Mouse (Mus musculus): ENCODE measurements around the gene Rbp2.
A peak's percentile ranks its signal among the peaks of the same experiment; 100 is the strongest.

The Rbp2 gene

DNA sequence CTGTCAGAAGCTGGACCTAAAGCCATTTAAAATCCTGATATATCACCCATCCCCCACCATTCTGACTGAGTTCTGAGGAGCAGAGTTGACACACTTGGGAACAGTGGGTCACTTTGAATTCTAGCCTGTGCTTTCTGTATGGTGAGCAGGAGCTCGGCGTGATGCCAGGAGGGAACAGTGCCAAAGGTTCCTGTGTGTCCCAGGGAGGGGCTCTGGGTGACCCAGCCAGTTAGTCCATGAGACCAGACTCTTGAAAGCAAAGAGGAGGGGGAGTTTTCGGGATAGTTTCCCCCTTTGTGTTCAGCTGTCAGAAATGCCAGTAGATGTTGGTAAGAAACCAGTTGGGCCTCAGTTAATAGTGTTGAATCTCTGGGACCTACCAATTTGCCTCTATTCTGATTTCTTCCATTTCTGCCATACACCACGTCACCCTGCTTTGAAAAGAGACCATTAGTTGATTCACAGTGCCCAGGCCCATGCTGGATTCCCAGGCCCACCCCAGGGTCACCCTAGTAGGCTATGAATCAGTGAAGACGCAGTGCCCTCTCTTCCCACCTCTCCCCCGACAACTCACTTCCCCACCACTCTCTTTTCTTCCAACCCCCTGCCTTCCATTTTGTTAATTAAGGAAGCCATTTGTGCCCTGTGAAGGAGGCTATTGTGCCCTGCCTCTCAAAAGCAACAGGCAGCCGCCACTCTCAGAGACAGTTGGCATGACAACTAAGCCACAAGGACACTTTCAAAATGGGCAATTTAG, 39.0 kb downstream of the Rbp2 start:
- DNase-seq (ENCODE audit: low spot score in 2 of 2) = peak; percentile 62 to 71

DNA sequence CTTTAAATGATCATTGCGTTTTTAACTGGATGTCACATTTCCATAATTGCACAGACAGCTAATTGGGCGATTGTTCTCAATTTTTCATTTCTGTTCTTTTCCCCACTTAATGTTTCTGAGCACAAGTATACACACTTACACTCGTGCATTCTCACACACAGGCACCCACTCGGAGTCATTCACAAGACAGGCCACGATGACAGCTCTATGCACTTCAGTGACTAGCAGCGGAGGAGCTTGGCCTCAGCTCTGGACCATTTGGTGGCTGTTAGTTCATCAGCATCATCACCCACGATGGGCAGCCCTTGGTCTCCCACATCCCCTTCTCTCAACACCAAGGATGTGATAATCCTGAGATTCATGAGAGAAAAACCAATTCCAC, 39.6 kb downstream of the Rbp2 start:
- DNase-seq (ENCODE audit: low spot score in 2 of 2) = no peak

DNA sequence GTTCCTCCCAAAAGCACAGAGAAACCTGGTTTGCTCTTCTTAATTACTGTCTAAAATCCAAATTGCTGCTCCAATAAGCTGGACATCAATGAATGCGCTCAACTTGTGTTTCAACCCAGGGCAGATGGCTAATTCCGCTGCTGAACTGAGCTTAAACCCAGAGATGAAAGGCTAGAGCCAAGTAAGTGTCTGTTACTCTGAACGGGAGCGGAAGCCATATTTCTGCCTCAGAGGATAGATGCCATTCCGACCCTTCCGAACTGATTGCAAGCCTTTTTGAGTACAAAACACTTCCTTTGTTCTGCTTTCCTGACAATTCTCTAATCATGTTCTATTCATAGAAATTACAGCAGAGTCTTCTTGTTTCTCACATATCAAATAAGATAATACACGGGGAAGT, 41.3 kb downstream of the Rbp2 start:
- no peak for DNase-seq (ENCODE audit: low spot score in 2 of 2)

DNA sequence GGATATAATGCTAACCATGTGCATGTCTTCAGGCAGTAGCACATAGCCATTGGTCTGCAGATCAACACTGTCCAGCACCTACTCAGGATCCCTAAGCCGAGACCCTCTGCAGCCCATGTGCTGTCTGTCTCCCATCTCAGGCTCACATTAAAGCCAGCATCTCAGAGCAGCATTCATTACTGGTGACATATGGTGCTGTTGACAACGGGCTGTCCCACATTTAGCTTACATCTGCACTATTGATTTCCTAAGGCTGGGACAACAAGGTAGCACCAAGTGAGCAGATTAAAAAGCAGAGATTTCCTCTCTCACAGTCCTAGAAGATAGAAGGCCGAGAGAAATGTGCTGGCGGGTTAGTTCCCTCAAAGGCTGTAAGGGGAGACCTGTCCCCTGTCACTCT, 43.9 kb downstream of the Rbp2 start:
- no peak for DNase-seq (ENCODE audit: low spot score in 2 of 2)

DNA sequence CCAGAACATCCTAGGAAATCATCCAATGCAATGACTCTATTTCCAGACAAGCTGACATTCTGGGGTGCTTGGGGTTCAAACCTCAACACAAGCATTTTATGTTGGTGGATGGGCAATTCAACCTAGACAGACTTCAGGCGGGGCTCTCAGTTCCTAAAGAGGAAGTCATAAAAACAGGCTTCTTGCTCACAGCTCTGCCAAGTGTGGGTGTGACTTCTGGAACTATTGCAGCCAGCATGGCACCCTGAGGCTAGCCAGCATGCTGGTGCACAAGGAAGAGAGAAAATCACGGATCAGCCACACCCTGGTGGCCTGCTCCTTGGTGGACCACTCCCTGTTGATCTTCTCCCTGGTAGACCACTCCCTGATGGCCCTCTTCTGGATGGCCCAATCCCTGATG, 45.1 kb downstream of the Rbp2 start:
- DNase-seq (ENCODE audit: low spot score in 2 of 2) = no peak

DNA sequence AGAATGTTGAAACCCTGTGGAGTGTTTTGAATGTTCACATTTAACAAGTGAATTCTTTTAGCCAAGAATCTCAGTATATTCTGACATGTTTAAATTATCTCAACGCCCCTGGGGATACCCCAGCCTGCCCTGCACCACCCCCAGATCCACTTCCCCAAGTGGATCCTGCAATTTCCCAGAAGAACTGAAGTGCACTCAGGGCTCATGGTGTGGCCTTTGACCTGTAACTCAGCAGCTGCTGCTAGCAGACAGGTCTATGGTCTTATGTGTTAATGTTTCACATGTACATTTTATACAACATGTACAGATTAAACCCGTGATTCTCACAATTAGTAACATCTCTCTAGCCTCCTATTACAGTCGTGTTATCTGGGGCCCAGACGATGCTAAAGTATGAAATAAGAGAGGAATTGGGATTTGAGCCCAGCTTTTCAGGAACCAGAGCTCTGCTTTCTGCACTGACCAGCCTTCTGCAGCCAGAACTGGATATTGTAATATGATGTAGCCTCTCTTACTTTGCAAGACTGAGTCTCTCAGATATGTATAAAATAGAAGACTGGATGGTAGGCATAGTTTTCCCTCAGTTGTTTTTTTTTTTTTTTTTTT, 48.9 kb downstream of the Rbp2 start:
- no peak for DNase-seq (ENCODE audit: low spot score in 2 of 2)

DNA sequence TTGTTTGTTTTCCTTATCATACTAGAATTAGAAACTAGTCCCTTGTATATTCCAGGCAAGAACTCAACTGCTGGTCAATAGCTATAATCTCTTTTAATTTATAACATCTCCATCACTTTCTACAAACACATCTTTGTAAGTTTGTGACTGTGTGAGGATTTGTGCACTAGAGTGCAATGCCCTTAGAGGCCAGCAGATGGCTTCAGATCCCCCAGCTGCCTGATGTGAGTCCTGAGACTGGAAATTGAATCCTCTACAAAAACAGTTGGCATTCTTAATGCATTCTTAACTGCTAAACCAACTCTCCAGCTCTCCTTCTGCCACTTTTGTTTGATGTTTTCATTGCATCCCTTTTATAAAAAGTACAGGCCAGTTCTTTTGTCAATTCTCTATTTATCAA, 49.8 kb downstream of the Rbp2 start:
- DNase-seq (ENCODE audit: low spot score in 2 of 2) = no peak

DNA sequence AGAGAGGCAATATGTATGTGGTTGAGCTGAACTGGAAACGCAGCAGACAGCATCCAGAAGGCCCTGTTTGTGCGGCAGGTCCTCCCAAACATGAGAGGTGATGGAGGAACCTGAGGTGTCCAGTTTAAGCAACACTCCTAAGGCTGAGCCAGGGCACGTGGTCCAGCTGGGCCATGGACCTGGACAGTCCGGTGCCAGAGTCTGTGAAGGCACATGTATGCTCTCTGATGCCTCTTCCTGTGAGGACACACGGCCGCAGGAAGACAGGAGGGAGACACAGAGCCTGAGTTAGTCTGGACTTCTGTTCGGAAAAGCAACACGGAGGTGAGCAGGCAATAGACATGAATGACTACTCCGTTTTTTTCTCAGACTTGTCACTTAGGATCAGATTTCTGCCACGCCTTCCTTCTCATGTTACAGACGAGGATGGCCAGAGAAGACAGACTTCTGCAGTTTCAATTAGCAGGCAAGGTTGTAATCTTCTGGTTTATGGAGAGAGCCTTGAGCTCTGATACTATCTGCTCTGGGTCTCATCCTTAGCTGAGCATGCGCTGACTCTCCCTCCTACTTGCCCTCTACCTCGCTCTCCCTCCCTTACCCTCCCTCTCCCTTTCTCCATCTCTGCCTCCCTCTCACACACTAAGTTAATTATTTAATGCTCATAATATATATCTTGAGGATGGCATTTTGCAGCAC, 52.2 kb downstream of the Rbp2 start:
- DNase-seq (ENCODE audit: low spot score in 2 of 2) = no peak

DNA sequence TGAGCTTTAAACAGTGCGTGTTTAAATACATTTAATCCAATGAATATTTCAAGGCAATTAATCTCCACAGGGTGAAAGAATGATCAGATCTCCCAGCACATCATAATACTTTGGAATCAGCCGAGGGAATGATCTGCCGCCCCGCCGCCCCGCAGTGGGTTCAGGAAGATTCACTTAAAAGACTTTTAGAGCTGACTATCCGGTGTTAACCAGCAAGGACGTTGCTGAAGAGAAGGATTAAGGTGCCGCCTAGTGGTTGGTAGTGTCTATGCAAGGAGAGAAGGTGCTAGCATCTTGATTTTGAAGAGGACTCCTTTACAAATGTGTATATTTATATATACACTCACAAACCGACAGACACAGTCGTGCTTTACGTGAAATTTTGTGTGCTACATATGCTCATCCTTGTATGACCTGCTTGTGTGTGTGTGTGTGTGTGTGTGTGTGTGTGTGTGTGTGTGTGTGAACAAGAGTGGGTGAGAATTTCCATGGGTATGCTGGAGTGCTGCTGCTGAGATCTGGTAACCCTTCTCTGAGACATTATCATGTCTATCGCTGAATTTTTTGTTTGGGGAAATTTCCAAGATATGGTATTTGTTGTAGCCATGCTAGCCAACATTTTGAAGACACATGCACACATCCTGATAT, 52.9 kb downstream of the Rbp2 start:
- DNase-seq (ENCODE audit: low spot score in 2 of 2) = peak; percentile 45 to 75

DNA sequence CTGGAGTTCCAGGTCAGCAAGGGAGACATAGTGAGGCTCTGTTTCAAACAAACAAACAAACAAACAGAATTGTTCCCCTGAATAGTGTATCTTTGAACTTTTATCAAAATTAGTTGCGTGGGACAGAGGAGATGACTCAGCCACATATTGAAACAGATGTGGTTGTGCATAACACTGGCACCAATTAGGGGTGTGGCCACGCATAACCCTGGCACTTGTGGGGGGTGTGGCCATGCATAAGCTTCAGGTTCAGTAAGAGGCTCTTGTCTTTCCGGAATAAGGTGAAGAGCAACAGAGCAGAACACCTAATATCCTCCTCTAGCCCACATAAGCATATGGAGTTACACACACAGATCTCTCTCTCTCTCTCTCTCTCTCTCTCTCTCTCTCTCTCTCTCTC, 58.1 kb downstream of the Rbp2 start:
- DNase-seq (ENCODE audit: low spot score in 2 of 2) = no peak
